In the genomic region with DNA sequence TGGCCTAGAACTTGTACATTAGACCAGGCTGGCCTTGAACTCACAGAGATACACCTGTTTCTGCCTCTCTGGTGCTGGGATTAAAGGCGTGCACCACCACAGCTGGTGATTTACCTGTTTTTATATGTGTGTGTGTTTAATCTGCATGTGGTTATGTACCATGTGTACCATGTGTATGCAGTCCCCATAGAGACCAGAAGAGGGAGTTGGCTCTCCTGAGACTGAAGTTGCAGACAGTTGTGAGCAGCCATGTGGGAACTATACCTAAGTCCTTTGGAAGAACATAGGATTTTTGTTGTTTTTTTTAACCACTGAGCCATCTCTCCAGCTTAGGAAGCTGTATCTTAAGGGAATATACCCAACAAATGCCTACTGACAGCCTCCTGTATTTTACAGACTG, we compare ENCODE assay signal across 18 mouse cellular contexts.
DNase-seq lines count a peak whose midpoint lies in the region; ATAC-seq and TF ChIP-seq lines count a peak whose summit lies in the region.
"Had no signal": no experiment of that assay in that cellular context is flagged by ENCODE, and none has a peak within 500 bp of the region (broad histone marks: within the 10 kb centered on the region; RNA-seq: fewer than 3 reads in every experiment).

No protein-coding gene starts in this region.

- no peaks in the 10 kb centered on the region for H3K36me3 ChIP-seq in hindbrain, postnatal 0 days (ENCODE audit: insufficient read depth, low read length)
- peaks cover 3% of the 10 kb centered on the region; the same call in 1 of the 2 replicates for H3K36me3 ChIP-seq in hindbrain, embryonic 11.5 days (ENCODE audit: control insufficient read depth, insufficient read depth, low read length)
- peaks cover 17% of the 10 kb centered on the region for H3K36me3 ChIP-seq in lung, postnatal 0 days (ENCODE audit: insufficient read depth, low read length)
- H3K36me3 ChIP-seq in liver, postnatal 0 days (replicated peaks; ENCODE audit: insufficient read depth, low read length), result peaks cover 28% of the 10 kb centered on the region

- no peaks in the 10 kb centered on the region for H3K9me3 ChIP-seq in hindbrain, postnatal 0 days (ENCODE audit: low read length)
- no peaks in the 10 kb centered on the region for H3K9me3 ChIP-seq in hindbrain, embryonic 11.5 days (ENCODE audit: control insufficient read depth, low read length)
- H3K9me3 ChIP-seq in lung, postnatal 0 days (ENCODE audit: low read length), result no peaks in the 10 kb centered on the region
- H3K9me3 ChIP-seq in liver, postnatal 0 days (ENCODE audit: low read length), result no peaks in the 10 kb centered on the region
- H3K9me3 ChIP-seq: embryonic facial prominence, embryonic 15.5 days; heart, embryonic 12.5 days; hindbrain, embryonic 15.5 days; kidney, embryonic 15.5 days had no signal

- H3K4me3 ChIP-seq in hindbrain, postnatal 0 days (ENCODE audit: low read length), result no peak overlapping the region
- H3K4me3 ChIP-seq in hindbrain, embryonic 11.5 days (ENCODE audit: low read depth, low read length), result no peak overlapping the region
- no peak overlapping the region for H3K4me3 ChIP-seq in lung, postnatal 0 days (ENCODE audit: low read depth, low read length)
- H3K4me3 ChIP-seq in lung, adult 2 months (replicated peaks; ENCODE audit: extremely low read depth, low read depth, low read length), result no peak overlapping the region
- no peak overlapping the region for H3K4me3 ChIP-seq in liver, postnatal 0 days (ENCODE audit: low read depth, low read length)
- H3K4me3 ChIP-seq: embryonic facial prominence, embryonic 15.5 days; gastrocnemius, adult 2 months; heart, embryonic 12.5 days; hindbrain, embryonic 15.5 days; kidney, embryonic 15.5 days; megakaryocyte, embryonic 14.5 days had no signal

- no peak overlapping the region for H3K27ac ChIP-seq in hindbrain, postnatal 0 days
- H3K27ac ChIP-seq in hindbrain, embryonic 11.5 days (ENCODE audit: low read depth, low read length), result no peak overlapping the region
- H3K27ac ChIP-seq in lung, postnatal 0 days (ENCODE audit: low read length), result no peak overlapping the region
- no peak overlapping the region for H3K27ac ChIP-seq in liver, postnatal 0 days (ENCODE audit: low read depth)
- H3K27ac ChIP-seq: embryonic facial prominence, embryonic 15.5 days; gastrocnemius, adult 2 months; hindbrain, embryonic 15.5 days; kidney, embryonic 15.5 days; liver, embryonic 14.5 days had no signal

- TF ChIP-seq POLR2A in lung, adult 2 months (IDR thresholded peaks at IDR 0.05; ENCODE audit: borderline replicate concordance, extremely low read depth, low read depth, low read length), result no peak

- peak; percentile 18; the same call in 1 of the 2 replicates for TF ChIP-seq CTCF in hindbrain, postnatal 0 days (IDR thresholded peaks at IDR 0.05; ENCODE audit: low read depth)
- TF ChIP-seq CTCF in lung, postnatal 0 days (IDR thresholded peaks at IDR 0.05), result peak; percentile 28
- no peak for TF ChIP-seq CTCF in lung, adult 2 months (IDR thresholded peaks at IDR 0.05; ENCODE audit: insufficient read depth, low read length)
- no peak for TF ChIP-seq CTCF in liver, postnatal 0 days (IDR thresholded peaks at IDR 0.05; ENCODE audit: low read depth)

- no peak overlapping the region for H3K4me2 ChIP-seq in hindbrain, postnatal 0 days (ENCODE audit: low read depth, low read length)
- no peak overlapping the region for H3K4me2 ChIP-seq in hindbrain, embryonic 11.5 days (replicated peaks; ENCODE audit: low read depth, low read length)
- H3K4me2 ChIP-seq in lung, postnatal 0 days (replicated peaks; ENCODE audit: low read depth, low read length), result no peak overlapping the region
- no peak overlapping the region for H3K4me2 ChIP-seq in liver, postnatal 0 days (ENCODE audit: low read depth, low read length)
- H3K4me2 ChIP-seq: embryonic facial prominence, embryonic 15.5 days; heart, embryonic 12.5 days; hindbrain, embryonic 15.5 days; kidney, embryonic 15.5 days had no signal

- H3K4me1 ChIP-seq in hindbrain, postnatal 0 days (ENCODE audit: insufficient read depth, low read length), result no peaks in the 10 kb centered on the region
- H3K4me1 ChIP-seq in hindbrain, embryonic 11.5 days (replicated peaks; ENCODE audit: control insufficient read depth, insufficient read depth, low read length), result no peaks in the 10 kb centered on the region
- no peaks in the 10 kb centered on the region for H3K4me1 ChIP-seq in lung, postnatal 0 days (ENCODE audit: insufficient read depth, low read depth, low read length)
- no peaks in the 10 kb centered on the region for H3K4me1 ChIP-seq in lung, adult 2 months (ENCODE audit: control insufficient read depth, insufficient read depth, low read length)
- H3K4me1 ChIP-seq in liver, postnatal 0 days (ENCODE audit: insufficient read depth), result no peaks in the 10 kb centered on the region
- H3K4me1 ChIP-seq: embryonic facial prominence, embryonic 15.5 days; heart, embryonic 12.5 days; hindbrain, embryonic 15.5 days; kidney, embryonic 15.5 days; megakaryocyte, embryonic 14.5 days had no signal

- DNase-seq in hindbrain, postnatal 0 days (ENCODE audit: low spot score), result no peak
- DNase-seq in hindbrain, embryonic 11.5 days (ENCODE audit: low spot score), result no peak
- DNase-seq in lung, postnatal 0 days (ENCODE audit: low spot score), result no peak
- no peak for DNase-seq in lung, adult 2 months
- DNase-seq in ES-CJ7 (ENCODE audit: low read depth, low spot score), result peak; percentile 60
- peak; percentile 20 for DNase-seq in retina, embryonic 14.5 days (ENCODE audit: low spot score)
- DNase-seq in thymus, postnatal 10 days (ENCODE audit: low spot score in 2 of 2), result no peak
- DNase-seq in liver, postnatal 0 days, result no peak
- DNase-seq: right cerebral cortex, adult 18-20 months had no signal

- H3K27me3 ChIP-seq in hindbrain, postnatal 0 days (ENCODE audit: insufficient read depth, low read length), result no peaks in the 10 kb centered on the region
- no peaks in the 10 kb centered on the region for H3K27me3 ChIP-seq in hindbrain, embryonic 11.5 days (ENCODE audit: control insufficient read depth, insufficient read depth, low read length)
- H3K27me3 ChIP-seq in lung, postnatal 0 days (replicated peaks; ENCODE audit: insufficient read depth, low read length), result no peaks in the 10 kb centered on the region
- no peaks in the 10 kb centered on the region for H3K27me3 ChIP-seq in liver, postnatal 0 days (ENCODE audit: insufficient read depth, low read length)
- H3K27me3 ChIP-seq: CH12.LX; embryonic facial prominence, embryonic 15.5 days; heart, embryonic 12.5 days; hindbrain, embryonic 15.5 days; kidney, embryonic 15.5 days; megakaryocyte, embryonic 14.5 days had no signal

- no peak for ATAC-seq in hindbrain, postnatal 0 days
- no peak for ATAC-seq in hindbrain, embryonic 11.5 days (ENCODE audit: low FRiP score)
- no peak for ATAC-seq in lung, postnatal 0 days
- no peak for ATAC-seq in liver, postnatal 0 days
- ATAC-seq: activated CD4-positive, CD25-positive, alpha-beta regulatory T cell, adult 4 months had no signal

- no peak for TF ChIP-seq EP300 in lung, postnatal 0 days (IDR thresholded peaks at IDR 0.05)
- TF ChIP-seq EP300 in liver, postnatal 0 days (IDR thresholded peaks at IDR 0.05; ENCODE audit: low read depth), result no peak

- 93% methylated on average over 1 of the region's 1 CpGs for WGBS in hindbrain, postnatal 0 days
- 100% methylated on average over 1 of the region's 1 CpGs for whole genome bisulfite sequencing in hindbrain, embryonic 11.5 days
- WGBS in lung, postnatal 0 days, result 100% methylated on average over 1 of the region's 1 CpGs
- 96% methylated on average over 1 of the region's 1 CpGs for WGBS in lung, adult 2 months
- 85% methylated on average over 1 of the region's 1 CpGs for WGBS in liver, postnatal 0 days (ENCODE audit: insufficient replicate concordance)

- H3K9ac ChIP-seq in hindbrain, postnatal 0 days (replicated peaks; ENCODE audit: low read length), result no peak overlapping the region
- H3K9ac ChIP-seq in hindbrain, embryonic 11.5 days (ENCODE audit: low read depth, low read length), result no peak overlapping the region
- H3K9ac ChIP-seq in lung, postnatal 0 days (replicated peaks; ENCODE audit: low read depth), result no peak overlapping the region
- H3K9ac ChIP-seq in liver, postnatal 0 days (replicated peaks), result no peak overlapping the region
- H3K9ac ChIP-seq: embryonic facial prominence, embryonic 15.5 days; heart, embryonic 12.5 days; hindbrain, embryonic 15.5 days; kidney, embryonic 15.5 days; liver, embryonic 14.5 days had no signal

Comparison
In these comparisons a context has a peak if more than half of its experiments do, and no peak if none do; other contexts are left out.
1. CTCF ChIP-seq: peak in hindbrain, postnatal 0 days (single experiment) and lung, postnatal 0 days (single experiment); none in lung, adult 2 months (single experiment) and liver, postnatal 0 days (single experiment).
2. DNase-seq: peak in ES-CJ7 (single experiment) and retina, embryonic 14.5 days (single experiment); none in hindbrain, postnatal 0 days (single experiment), hindbrain, embryonic 11.5 days (single experiment), lung, postnatal 0 days (single experiment), lung, adult 2 months (single experiment), thymus, postnatal 10 days (0 of 2) and liver, postnatal 0 days (single experiment).